ENCODE assay signal across 33 mouse cellular contexts in genomic region chr15:25102727-25103126, GRCm38 (mm10).
"Had no signal": no experiment of that assay in that cellular context is flagged by ENCODE, and none has a peak within 500 bp of the region (broad histone marks: within the 10 kb centered on the region; RNA-seq: fewer than 3 reads in every experiment).

No protein-coding gene starts in this region.

- H3K4me3 ChIP-seq: limb, embryonic 10.5 days; limb, embryonic 12.5 days; limb, embryonic 13.5 days; limb, embryonic 15.5 days; liver, embryonic 12.5 days; liver, embryonic 13.5 days; liver, embryonic 15.5 days; lung, embryonic 15.5 days; megakaryocyte, embryonic 14.5 days; midbrain, embryonic 10.5 days; midbrain, embryonic 12.5 days; midbrain, embryonic 13.5 days; midbrain, embryonic 15.5 days; myocyte; neural tube, embryonic 12.5 days; neural tube, embryonic 13.5 days had no signal

- H3K4me2 ChIP-seq: limb, embryonic 12.5 days; limb, embryonic 13.5 days; limb, embryonic 15.5 days; liver, embryonic 11.5 days; liver, embryonic 12.5 days; liver, embryonic 13.5 days; liver, embryonic 15.5 days; lung, embryonic 14.5 days; lung, embryonic 15.5 days; midbrain, embryonic 11.5 days; midbrain, embryonic 12.5 days; midbrain, embryonic 13.5 days; midbrain, embryonic 15.5 days; neural tube, embryonic 12.5 days; neural tube, embryonic 13.5 days had no signal

- H3K4me1 ChIP-seq: limb, embryonic 10.5 days; limb, embryonic 12.5 days; limb, embryonic 13.5 days; limb, embryonic 15.5 days; liver, embryonic 12.5 days; liver, embryonic 13.5 days; liver, embryonic 15.5 days; lung, embryonic 15.5 days; megakaryocyte, embryonic 14.5 days; midbrain, embryonic 10.5 days; midbrain, embryonic 12.5 days; midbrain, embryonic 13.5 days; midbrain, embryonic 15.5 days; neural tube, embryonic 12.5 days; neural tube, embryonic 13.5 days had no signal

- H3K9ac ChIP-seq: limb, embryonic 12.5 days; limb, embryonic 13.5 days; limb, embryonic 15.5 days; liver, embryonic 12.5 days; liver, embryonic 13.5 days; liver, embryonic 14.5 days; liver, embryonic 15.5 days; liver, postnatal 0 days; lung, embryonic 14.5 days; lung, embryonic 15.5 days; midbrain, embryonic 12.5 days; midbrain, embryonic 13.5 days; midbrain, embryonic 15.5 days; neural tube, embryonic 12.5 days; neural tube, embryonic 13.5 days had no signal

- ATAC-seq: liver, embryonic 12.5 days; liver, postnatal 0 days; lung, postnatal 0 days; midbrain, embryonic 13.5 days; midbrain, embryonic 15.5 days; midbrain, embryonic 16.5 days had no signal

- H3K9me3 ChIP-seq: limb, embryonic 10.5 days; limb, embryonic 12.5 days; limb, embryonic 13.5 days; limb, embryonic 15.5 days; liver, embryonic 12.5 days; liver, embryonic 13.5 days; liver, embryonic 15.5 days; lung, embryonic 15.5 days; megakaryocyte, embryonic 14.5 days; midbrain, embryonic 10.5 days; midbrain, embryonic 12.5 days; midbrain, embryonic 13.5 days; midbrain, embryonic 15.5 days; neural tube, embryonic 12.5 days; neural tube, embryonic 13.5 days had no signal

- H3K27me3 ChIP-seq: limb, embryonic 12.5 days; limb, embryonic 13.5 days; limb, embryonic 15.5 days; liver, embryonic 12.5 days; liver, embryonic 13.5 days; liver, embryonic 15.5 days; lung, embryonic 15.5 days; megakaryocyte, embryonic 14.5 days; midbrain, embryonic 12.5 days; midbrain, embryonic 13.5 days; midbrain, embryonic 15.5 days; neural tube, embryonic 12.5 days; neural tube, embryonic 13.5 days had no signal

- H3K36me3 ChIP-seq: limb, embryonic 10.5 days; limb, embryonic 12.5 days; limb, embryonic 13.5 days; limb, embryonic 15.5 days; liver, embryonic 12.5 days; liver, embryonic 13.5 days; liver, embryonic 15.5 days; lung, embryonic 15.5 days; midbrain, embryonic 10.5 days; midbrain, embryonic 12.5 days; midbrain, embryonic 13.5 days; midbrain, embryonic 15.5 days; neural tube, embryonic 12.5 days; neural tube, embryonic 13.5 days had no signal

- H3K27ac ChIP-seq: limb, embryonic 10.5 days; limb, embryonic 12.5 days; limb, embryonic 13.5 days; limb, embryonic 15.5 days; liver, embryonic 12.5 days; liver, embryonic 13.5 days; liver, embryonic 14.5 days; liver, embryonic 15.5 days; lung, embryonic 15.5 days; macrophage; midbrain, embryonic 10.5 days; midbrain, embryonic 12.5 days; midbrain, embryonic 13.5 days; midbrain, embryonic 15.5 days; neural tube, embryonic 12.5 days; neural tube, embryonic 13.5 days had no signal

- DNase-seq: left cerebral cortex, postnatal 4 days; liver; liver, embryonic 13.5 days; liver, postnatal 0 days; lung, adult 18-20 months; lung, adult 2 months; lung, embryonic 14.5 days; lung, postnatal 10 days; lung, postnatal 14 days; lung, postnatal 36 days; lung, postnatal 4 days; midbrain, embryonic 14.5 days had no signal
